Mouse (Mus musculus) C2C12 (cell line): Measurements from ENCODE around the gene Rgs6. TPM values are rescaled to one million over a fixed set of nuclear protein-coding genes. Genes with fewer than 3 reads are reported as not detected.

ENCODE experiments used
- H3K27me3 ChIP-seq: one replicate; pipeline ENCODE4 v1.6.1; 2011; ENCODE audit not compliant: control insufficient read depth, insufficient read depth, insufficient read length
- H3K36me3 ChIP-seq: one replicate; pipeline ENCODE4 v1.6.1; 2011; ENCODE audit not compliant: control insufficient read depth, insufficient read depth
- H3K4me3 ChIP-seq: one replicate; pipeline ENCODE4 v1.5.1; 2011; ENCODE audit warnings: mild to moderate bottlenecking, control low read depth; ENCODE audit not compliant: poor library complexity, insufficient read depth, severe bottlenecking
- H3K79me2 ChIP-seq: one replicate; pipeline ENCODE4 v1.6.1; 2011; ENCODE audit not compliant: control insufficient read depth, insufficient read depth
- H3K79me3 ChIP-seq: one replicate; pipeline ENCODE4 v1.6.1; 2011; ENCODE audit warnings: low read depth, control low read depth
- H3ac ChIP-seq: one replicate; pipeline ENCODE3; 2011; ENCODE audit warnings: low read depth; ENCODE audit not compliant: control insufficient read depth, insufficient read length
- CEBPB ChIP-seq: IDR thresholded peaks from one replicate; pipeline ENCODE4 v1.6.1; 2011; ENCODE audit warnings: low read depth, mild to moderate bottlenecking, control low read depth, moderate library complexity
- CTCF ChIP-seq: IDR thresholded peaks from one replicate; pipeline ENCODE4 v1.5.1; 2011; ENCODE audit not compliant: control insufficient read depth, insufficient read depth, insufficient read length
- FOSL1 ChIP-seq: IDR thresholded peaks from one replicate; pipeline ENCODE4 v1.8.0; 2011; ENCODE audit warnings: mild to moderate bottlenecking, low read length; ENCODE audit not compliant: poor library complexity, insufficient read depth, severe bottlenecking
- MAX ChIP-seq: IDR thresholded peaks from one replicate; pipeline ENCODE4 v1.6.1; 2011; ENCODE audit warnings: mild to moderate bottlenecking, control low read depth
- MYOD1 ChIP-seq: IDR thresholded peaks from one replicate; pipeline ENCODE4 v1.6.1; 2011; ENCODE audit warnings: low read depth; ENCODE audit not compliant: control insufficient read depth, insufficient read length
- MYOG ChIP-seq: IDR thresholded peaks from one replicate; pipeline ENCODE4 v1.6.1; 2011; ENCODE audit not compliant: control insufficient read depth, insufficient read length; ENCODE audit errors: extremely low read depth
- USF1 ChIP-seq: IDR thresholded peaks from one replicate; pipeline ENCODE4 v1.6.1; 2011; ENCODE audit warnings: low read depth, mild to moderate bottlenecking, control low read depth, moderate library complexity
- long read RNA-seq, 2 experiments: library from polyadenylated mRNA; unstranded; transcript quantifications; one replicate each; pipeline ENCODE4 v2.0.0; 2019 to 2020
- polyA plus RNA-seq: library from polyadenylated mRNA; unstranded; fragments of >200 nt; fragmentation: generic; extraction: Trizol; gene quantifications from one replicate; pipeline ENCODE4 v1.2.1, GENCODE M21; 2012; ENCODE audit warnings: missing spikeins

Gene Rgs6
- not detected for polyA plus RNA-seq
- long read RNA-seq, experiment 1 = 0 reads
- long read RNA-seq, experiment 2 = 0 reads

DNA sequence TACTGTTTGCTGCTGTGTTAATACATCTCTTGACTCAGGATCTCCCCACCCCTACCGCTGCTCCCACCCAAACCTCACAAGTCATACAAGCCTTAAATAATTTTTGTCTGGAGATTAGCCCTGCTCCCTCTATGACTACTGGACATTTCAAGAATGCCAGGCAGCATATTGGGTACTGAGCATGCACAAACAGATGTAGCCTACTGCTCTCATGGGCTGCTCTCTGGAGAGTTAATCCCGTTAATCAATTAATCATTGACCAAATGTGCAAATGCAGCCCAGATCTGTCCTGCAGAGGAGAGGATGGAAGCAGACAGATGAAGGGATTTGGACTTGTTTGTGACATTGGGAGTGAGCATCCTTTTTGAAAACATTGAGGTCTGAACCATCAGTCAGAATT is at the start of gene Rgs6:
Rgs6 (plus strand) TSS at position 276 of the 400 bp plus-strand sequence.
- Histone ChIP-seq H3ac (no peak within 1 kb of the TSS), H3K36me3 (no peaks in the 10 kb centered on the region), H3K27me3 (no peaks in the 10 kb centered on the region), H3K4me3 (no peak within 1 kb of the TSS), H3K79me2 (no peaks in the 10 kb centered on the region), H3K79me3 (no peaks in the 10 kb centered on the region)
- TF ChIP-seq CEBPB (no peak), FOSL1 (no peak), MYOG (no peak), MAX (no peak)

DNA sequence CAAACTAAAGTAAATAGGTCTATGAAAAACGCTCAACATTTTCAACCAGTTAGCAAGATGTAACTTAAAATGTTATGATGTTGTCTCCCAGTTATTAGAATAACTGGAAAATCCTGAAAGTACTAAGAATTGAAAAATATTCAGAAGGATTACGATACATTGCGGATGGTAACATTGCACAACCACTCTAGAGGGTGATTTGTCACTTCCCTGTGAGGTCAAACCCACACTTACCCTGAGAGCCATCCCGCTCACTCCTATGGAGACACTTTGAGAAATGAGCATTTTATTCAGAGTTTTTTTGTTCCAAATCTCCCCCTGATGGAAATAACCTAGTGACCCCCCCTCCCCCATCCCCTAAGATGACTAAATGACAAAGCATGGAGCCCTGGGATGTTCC is 41.0 kb upstream of the Rgs6 start:
- Histone ChIP-seq H3K79me3 (no peaks in the 10 kb centered on the region), H3ac (no peak overlapping the region), H3K79me2 (no peaks in the 10 kb centered on the region), H3K4me3 (no peak overlapping the region), H3K27me3 (no peaks in the 10 kb centered on the region), H3K36me3 (no peaks in the 10 kb centered on the region)
- TF ChIP-seq MAX (no peak), FOSL1 (no peak), USF1 (no peak), MYOD1 (no peak), MYOG (no peak), CTCF (no peak), CEBPB (no peak)

DNA sequence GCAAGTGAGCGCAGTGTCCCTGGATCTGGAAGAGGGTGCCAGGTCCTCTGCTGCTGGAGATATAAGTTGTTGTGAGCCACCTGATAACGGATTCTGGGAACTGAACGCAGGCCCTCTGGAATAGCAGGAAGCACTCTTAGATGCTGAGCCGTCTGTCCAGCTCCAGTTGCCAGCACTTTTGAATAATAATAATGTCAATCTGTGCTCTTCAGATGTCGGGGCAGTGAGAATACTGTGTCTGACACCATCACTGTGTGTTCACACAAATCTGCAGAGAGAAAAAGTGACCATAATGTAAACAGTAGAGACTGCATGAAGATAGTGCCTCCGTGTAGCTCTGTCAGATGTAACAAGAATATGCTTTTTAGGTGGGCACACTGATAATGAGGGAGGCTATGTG is 38.9 kb upstream of the Rgs6 start:
- Histone ChIP-seq H3ac (no peak overlapping the region), H3K79me2 (no peaks in the 10 kb centered on the region), H3K27me3 (no peaks in the 10 kb centered on the region), H3K79me3 (no peaks in the 10 kb centered on the region), H3K36me3 (no peaks in the 10 kb centered on the region), H3K4me3 (no peak overlapping the region)
- TF ChIP-seq USF1 (no peak), MAX (no peak), MYOG (no peak), MYOD1 (no peak), FOSL1 (no peak), CEBPB (no peak), CTCF (no peak)

DNA sequence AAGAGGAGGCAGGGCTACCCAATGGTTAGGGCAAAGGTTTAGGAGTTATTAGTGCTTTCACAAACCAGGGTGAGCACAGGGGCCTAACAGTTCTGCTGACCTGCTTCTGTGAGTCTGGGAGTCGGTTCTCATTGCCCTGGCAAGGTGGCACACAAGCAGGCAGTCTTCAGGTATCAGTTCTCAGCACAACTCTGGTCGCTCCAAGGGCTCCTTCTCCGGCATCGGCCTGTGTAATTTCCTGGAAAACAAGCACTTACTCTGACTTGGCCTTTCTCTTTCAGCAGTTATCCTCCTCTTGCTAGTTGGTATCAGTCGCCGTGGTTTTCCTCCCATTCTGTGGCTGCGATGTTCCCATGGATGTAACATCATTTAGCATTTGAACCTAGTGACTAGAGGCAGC is 38.0 kb upstream of the Rgs6 start:
- H3ac ChIP-seq = no peak overlapping the region
- H3K79me2 ChIP-seq = no peaks in the 10 kb centered on the region
- no peaks in the 10 kb centered on the region for H3K36me3 ChIP-seq
- TF ChIP-seq MYOG = no peak
- TF ChIP-seq MYOD1 = no peak
- H3K27me3 ChIP-seq = no peaks in the 10 kb centered on the region
- H3K4me3 ChIP-seq = no peak overlapping the region
- no peaks in the 10 kb centered on the region for H3K79me3 ChIP-seq

DNA sequence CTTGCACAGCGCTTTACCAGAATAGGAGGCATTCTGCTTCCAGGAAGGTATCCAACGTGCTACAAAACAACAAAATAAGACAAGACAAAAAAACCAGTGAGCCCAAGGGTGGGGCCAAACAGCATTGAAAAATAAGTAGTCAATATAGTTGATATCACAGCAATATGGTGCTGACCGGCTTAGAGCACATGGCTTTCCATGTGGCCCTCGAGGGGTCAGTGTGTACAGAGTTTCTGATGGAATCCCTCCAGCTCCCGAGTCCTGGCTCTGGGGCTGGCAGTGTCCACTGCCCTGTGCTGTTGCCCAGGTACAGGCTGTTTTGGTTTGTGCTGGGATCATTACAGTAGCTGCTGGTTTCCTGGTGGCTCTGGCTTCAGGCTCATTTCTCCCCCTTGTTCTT is 35.7 kb upstream of the Rgs6 start:
- no peaks in the 10 kb centered on the region for H3K36me3 ChIP-seq
- H3ac ChIP-seq = no peak overlapping the region
- H3K79me3 ChIP-seq = no peaks in the 10 kb centered on the region
- H3K27me3 ChIP-seq = no peaks in the 10 kb centered on the region
- H3K4me3 ChIP-seq = no peak overlapping the region
- TF ChIP-seq MYOD1 (no peak), CTCF (no peak), FOSL1 (no peak), USF1 (no peak), CEBPB (no peak), MYOG (no peak), MAX (no peak)
- no peaks in the 10 kb centered on the region for H3K79me2 ChIP-seq

DNA sequence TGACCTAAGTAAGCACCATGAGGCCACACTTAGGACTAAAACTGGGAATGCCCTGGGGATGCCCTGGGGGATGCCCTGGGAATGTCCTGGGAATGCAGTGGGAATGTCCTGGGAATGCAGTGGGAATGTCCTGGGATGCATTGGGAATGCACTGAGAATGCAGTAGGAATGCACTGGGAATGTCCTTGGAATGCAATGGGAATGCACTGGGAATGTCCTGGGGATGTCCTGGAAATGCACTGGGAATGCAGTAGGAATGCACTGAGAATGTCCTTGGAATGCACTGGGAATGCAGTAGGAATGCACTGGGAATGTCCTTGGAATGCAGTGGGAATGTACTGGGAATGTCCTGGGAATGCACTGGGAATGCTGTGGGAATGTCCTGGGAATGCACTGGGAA is 25.2 kb upstream of the Rgs6 start:
- H3K79me3 ChIP-seq = no peaks in the 10 kb centered on the region
- H3K4me3 ChIP-seq = no peak overlapping the region
- H3ac ChIP-seq = no peak overlapping the region
- no peaks in the 10 kb centered on the region for H3K27me3 ChIP-seq
- H3K36me3 ChIP-seq = no peaks in the 10 kb centered on the region
- TF ChIP-seq FOSL1 = no peak
- no peak for TF ChIP-seq MYOD1
- no peak for TF ChIP-seq MYOG
- TF ChIP-seq CTCF = no peak
- H3K79me2 ChIP-seq = no peaks in the 10 kb centered on the region
